Mouse (Mus musculus) activated CD4-positive, CD25-positive, alpha-beta regulatory T cell, adult 4 months (primary cell): ENCODE data around the gene Arap1. TPM values are rescaled to one million over a fixed set of nuclear protein-coding genes. Genes with fewer than 3 reads are reported as not detected.

ENCODE experiments used
- ATAC-seq: one replicate; pipeline ENCODE4 v1.8.0; 2017
- polyA plus RNA-seq, 2 experiments: library from polyadenylated mRNA; unstranded; fragments of 100-300 nt; shearing (Covaris generic); gene quantifications; one replicate each; pipeline ENCODE4 v1.2.1; 2017

The Arap1 gene
- polyA plus RNA-seq, 2 experiments from 2014 or later, result 27.1 to 51.2 TPM

DNA sequence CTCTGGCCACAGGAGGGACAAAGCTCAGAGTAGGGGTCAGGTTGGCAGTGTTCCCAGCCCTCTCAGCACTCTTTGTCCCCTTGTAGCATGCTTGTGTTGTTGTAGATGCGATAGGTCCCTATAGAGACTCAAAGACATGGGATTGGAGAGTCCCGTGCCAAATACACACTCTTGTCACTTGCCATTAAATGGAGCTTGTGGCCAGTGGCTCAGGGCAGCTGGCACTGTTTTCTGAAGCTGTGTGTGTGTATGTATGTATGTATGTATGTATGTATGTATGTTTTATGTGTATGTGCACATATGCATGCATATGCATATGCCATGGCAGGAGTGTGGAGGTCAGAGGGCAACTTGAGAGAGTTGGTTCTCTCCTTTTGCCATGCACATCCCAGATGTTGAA lies 20.1 kb upstream of the Arap1 start:
- no peak for ATAC-seq

DNA sequence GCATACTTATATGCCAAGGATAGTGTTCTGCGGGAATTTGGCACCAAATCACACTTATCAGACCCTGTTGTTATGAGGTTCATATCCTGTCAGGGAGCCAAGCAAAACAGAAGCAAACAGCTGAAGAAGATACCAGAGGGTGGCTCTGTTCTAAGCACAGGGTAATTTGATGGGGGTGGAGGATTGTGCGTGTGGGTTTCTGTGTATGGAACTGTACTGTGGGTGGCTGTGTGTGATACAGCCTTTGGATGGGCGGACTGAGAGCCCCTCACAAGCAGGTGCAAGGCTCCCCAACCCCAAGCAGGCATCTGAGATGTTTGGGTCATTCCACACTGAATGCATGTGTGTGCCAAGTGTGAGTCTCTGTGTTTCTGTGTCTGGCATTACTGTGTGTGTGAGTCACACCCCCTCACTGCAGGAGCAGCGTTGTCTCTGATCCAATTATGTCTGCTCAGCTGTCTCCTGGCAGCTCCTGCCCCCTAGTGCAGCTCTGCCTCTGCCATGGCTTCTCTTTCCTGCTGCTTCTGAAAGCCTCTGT lies 19.2 kb upstream of the Arap1 start:
- ATAC-seq, result no peak

DNA sequence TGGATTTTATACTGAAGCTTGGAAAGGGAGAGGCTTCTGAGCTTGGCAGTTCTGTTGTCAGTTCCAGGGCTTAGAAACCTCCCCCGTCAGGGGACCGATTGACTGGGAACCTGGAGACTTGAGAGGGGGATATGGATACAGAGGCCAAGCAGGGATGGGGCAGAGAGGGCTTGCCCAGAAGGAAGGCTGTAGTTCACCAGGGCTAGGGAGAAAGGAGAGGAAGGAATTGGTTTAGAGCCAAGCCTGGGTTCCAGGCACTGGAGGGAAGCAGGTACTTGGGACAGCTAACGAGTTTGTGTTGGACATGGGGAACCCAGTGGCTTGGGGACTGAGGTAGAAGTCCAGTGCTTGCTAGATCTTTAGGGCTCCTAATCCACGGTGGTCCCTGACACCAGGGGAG lies 18.3 kb upstream of the Arap1 start:
- ATAC-seq, result no peak

DNA sequence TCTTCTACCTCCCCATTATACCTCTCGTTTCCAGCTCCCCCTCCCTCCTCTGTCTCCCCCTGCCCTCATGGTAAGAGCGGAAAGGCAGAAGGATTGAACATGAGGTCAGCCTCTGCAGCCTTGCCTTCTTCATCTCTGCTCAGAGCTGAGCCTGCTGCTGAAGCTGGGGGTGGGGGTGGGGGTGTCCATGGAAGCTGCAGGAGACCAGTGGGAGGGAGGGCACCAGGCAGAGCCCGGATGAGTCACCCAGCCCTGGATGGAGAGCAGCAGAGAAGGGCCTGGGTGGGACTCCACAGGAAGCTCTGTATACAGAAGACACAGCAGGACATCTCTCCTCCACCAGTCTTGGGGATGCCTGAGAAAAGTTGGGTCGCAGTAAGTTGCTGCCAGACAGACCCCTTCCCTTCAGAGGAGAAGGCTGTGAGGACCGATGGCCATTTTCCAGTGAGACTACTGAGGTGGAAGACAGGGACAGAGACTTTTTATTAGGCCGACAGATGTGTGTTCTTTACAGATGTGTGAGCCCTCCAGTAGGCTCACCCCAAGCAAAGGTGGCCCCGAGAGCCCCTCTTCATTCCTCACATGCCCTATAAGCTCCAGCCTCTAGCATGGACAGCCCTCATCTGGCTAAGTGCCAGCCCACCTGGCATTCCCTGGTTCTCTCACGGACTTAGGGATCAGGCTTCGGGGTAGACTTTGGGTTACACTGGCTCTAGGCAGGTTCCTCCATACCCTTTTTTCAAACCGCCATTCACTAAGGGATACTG lies 17.6 kb upstream of the Arap1 start:
- ATAC-seq, result no peak

DNA sequence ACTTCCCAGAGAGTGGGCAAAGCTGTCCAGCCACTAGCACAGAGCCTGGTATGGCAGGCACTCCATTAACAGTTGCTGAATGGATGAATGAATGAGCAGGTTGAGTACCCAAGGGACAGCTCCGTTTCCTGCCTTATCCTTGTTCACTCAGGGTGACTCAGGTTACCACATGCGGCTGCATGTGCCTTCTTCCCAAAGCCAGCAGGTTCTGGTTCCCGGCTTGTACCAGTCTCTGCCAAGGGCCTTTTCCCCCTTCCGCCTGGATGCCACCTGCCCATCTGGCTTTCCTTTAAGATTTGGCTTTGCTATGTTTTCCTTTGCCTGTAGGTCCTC lies 17.1 kb upstream of the Arap1 start:
- ATAC-seq, result no peak

DNA sequence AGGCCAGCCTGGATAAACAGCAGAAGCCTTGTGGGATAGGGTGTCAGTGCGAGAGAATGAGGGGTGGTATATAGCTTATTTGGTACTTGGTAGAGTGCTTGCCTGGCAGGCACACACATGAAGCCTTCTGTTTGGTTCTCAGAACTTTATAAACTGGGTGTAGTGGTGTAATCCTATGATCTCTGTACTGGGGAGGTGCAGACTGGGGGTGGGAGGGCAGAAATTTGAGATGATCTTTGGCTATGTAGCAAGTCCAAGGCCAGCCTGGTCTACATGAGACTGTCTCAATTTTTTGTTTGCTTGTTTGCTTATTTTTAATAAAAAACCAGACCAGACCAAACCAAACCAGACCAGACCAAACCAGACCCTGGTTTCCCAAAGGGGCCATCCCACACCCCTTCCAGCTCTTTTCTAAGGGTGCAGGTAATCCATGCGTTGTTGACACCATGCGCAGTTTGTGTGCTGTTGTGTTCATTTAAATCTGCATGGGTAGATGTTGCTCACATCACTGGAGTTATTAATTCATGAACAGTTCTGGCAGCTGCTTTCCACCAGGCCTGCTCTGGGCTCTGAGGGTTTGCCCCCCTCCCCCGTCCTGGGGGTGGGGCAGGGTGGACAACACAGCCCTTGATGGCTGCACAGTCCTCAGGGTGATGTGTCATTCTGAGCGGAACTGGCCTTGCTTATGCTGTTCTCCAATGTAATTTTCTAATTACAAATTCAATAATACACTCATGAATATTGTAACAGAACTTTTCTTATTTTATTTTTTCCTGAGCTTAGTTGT lies 15.6 kb upstream of the Arap1 start:
- no peak for ATAC-seq

DNA sequence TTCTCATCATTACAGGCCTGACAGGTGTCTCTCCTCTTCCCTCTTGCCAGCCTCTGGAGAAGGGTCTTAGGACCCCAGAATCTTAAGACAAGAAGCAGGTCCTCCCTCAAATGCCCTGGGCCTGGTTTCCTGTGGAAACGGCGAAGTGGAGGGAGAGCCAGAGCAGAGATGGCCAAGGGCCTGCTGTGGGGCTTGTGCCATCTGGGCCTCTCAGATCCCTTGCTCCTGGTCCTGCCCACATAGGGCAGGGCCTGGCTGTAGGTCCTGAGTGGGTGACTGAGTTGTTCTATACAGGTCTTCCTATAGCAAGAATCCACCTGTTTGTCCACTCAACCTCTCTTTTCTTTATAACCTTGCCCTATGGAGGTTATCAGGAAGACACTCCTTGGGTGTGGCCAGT lies 12.6 kb upstream of the Arap1 start:
- no peak for ATAC-seq

DNA sequence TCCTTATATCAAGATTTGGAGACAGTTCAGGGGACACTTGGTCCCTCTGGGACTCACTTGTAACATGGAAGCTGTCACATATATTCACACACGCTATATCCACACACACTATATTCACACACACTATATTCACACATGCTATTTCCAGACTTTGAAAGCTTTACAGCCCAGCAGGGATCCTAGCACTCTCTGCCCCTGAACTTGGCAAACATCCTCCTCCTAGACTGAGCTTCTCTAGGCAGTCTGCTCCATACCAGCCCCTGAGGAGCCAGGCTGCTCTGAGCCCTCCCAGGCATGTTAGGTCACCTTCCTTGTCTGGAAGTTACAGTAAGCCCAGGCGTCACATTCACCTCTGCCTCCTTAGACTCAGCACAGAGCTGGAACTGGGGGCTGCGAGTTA lies 11.2 kb upstream of the Arap1 start:
- no peak for ATAC-seq

DNA sequence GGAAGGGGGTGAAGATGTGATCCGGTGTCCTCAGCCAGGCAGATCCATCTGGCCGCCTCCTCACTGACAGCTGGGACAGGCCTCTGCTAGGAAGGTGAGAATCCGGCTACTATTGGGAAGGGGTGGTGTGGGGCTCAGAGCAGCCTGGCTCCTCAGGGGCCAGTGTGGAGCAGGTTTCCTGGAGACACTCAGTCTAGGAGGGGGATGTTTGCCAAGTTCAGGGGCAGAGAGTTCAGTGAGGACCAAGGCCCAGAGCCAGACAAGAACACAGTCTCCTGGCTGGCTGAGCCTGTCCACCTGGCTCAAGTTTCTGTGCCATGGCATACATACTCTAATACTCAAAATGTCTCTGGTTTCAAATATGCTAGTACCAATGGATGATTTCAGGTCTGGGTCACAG lies 10.5 kb upstream of the Arap1 start:
- ATAC-seq, result no peak

DNA sequence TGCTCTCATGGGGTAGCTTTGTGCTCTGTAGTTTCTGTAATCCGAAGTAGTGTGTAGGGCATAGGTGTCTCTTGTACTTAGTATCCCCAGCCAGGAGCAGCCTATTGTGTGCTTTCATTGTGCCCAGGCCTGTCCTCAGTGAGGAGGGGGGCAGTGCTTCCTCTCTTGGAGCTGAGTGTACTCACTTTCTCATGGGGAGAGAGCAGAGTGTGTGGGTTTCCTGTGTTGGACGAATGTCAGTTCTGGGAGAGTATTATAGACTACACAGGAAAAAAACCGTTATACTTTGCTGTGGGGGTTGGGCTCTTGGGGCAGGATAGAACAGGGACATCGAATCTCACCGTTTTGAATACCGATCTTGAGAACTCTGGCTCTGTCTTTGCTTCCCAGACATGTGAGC lies 6.5 kb upstream of the Arap1 start:
- ATAC-seq, result peak; percentile 61

DNA sequence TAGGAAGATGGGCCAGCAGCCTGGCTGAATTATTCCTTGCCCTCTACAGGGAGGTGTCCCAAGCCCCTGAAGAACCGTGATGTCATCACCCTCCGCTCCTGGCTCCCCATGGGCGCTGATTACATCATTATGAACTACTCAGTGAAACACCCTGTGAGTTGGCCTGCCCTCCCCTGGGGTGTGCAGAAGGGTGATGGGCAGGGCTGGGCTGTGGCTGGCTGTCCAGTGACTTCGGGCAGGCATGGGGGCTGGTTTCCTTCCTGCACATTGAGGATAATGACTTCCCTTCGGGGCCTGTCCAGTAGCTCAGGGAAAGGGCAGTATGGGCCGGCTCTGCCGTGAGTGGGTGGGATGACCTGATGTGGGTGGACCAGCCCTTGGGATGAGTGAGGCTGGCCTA lies 4.7 kb upstream of the Arap1 start:
- ATAC-seq, result no peak

DNA sequence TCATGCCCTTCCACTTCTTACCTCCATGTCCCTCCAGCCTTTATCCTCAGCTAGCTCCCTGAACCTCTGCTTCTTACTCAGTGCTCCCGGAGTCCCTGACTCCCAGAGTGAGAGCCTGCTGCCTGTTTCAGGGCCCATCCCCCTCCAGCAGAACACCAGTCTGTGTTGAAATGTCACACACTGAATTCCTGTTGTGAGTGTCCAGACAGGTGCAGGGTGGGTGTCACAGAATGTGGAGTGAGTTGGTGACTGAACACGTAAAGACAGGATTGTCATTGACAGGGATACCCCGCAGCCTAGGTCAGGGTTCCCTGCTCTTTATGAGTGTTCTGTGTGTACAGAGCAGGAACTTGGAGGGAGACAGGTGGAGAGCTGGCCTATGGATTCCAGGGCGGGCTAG lies 3.0 kb upstream of the Arap1 start:
- no peak for ATAC-seq

DNA sequence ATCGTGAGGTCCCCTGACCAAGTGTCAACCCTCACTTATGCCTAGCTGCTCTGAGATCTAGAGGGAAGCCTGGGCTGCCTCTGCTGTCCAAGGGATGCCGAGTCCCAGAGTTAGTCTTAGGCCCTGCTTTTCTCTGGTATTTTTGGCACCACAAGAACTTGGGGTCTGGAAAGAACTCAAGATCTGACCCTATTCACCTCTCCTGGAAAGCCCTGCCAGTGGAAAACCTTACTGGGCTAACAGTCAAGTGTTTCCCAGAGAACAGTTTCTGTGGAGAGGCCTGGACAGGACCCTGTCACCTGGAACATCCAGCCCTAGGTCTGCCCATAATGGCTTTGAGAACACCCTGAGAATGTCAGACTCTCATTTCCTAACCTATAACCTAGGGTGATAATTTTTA lies 876 bp upstream of the Arap1 start:
- ATAC-seq, result no peak

DNA sequence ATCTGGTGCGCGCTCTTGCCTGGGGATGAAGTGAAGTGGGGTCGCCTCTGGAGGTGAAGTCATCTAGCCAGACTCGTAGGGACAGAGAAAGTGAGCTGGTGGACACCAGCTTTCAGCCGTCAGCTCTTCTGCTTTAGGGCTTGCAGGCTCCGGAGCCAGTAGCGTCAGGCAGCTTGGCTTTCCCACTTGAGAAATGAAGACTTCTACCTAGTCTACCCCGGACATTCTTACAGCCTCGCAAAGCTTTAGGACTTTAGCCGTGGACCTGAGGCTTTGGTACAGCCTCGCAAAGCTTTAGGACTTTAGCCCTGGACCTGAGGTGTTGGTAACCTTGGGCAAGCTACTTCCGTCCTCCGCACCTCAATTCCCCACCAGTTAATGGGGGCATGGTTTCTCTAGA lies 445 bp downstream of the Arap1 start:
- ATAC-seq, result no peak

DNA sequence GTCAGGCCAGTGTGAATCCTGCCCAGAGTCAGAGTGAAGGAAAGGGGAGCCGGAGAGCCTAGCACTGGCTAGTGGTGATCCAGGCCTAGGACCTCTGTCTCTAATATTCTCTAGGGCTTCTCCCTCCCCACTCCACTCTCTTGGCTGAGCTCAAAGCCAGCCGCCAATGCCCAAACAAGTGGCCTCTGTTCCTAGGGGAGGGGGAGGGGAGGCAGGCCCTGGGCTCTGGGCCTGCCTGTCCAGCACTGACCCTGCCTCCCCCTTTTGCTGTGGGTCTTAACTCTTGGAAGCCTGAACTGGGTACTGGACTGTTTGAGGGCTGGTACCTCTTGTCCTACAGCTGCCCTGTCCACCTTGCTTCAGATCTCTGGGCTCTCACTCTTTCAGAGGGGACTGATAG lies 2.0 kb downstream of the Arap1 start:
- ATAC-seq, result no peak

DNA sequence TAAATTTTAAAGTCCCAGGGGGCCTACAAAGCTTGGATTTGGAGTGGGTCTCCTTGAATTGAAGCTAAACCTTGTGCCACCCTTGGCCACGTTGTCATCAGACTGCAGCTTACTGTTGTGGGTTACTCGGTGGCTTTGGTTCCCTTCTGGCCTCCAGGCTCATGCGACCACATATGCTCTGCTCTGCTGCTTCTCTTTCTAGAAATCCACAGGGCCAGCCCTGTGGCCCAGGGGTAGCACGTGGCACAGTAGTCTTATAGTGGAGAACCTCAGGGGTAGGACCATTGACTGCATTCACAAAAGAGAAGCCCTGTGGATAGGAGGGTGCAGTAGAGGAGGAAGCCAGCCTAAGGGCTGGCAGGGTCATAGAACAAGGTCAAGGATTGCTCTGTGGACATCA lies 4.5 kb downstream of the Arap1 start:
- no peak for ATAC-seq

DNA sequence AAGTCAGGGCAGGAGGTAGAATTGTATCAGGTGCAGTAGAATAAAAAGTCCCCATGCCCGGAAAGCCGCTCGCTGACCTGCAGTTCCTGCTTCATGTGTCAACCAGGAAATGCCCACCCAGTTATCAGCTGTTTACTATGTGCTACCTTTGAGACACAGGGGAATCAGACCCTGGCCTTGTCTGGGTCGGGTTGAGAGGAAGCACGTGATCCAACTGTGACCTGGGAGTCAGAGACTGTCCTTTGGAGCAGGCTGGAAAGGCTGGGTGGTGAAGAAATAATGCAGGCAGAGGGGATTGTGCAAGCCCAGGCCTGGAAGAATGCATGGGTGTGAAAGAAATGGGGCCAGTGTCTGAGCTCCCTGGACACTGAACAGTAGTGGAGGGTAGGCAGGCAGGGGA lies 6.6 kb downstream of the Arap1 start:
- ATAC-seq, result no peak

DNA sequence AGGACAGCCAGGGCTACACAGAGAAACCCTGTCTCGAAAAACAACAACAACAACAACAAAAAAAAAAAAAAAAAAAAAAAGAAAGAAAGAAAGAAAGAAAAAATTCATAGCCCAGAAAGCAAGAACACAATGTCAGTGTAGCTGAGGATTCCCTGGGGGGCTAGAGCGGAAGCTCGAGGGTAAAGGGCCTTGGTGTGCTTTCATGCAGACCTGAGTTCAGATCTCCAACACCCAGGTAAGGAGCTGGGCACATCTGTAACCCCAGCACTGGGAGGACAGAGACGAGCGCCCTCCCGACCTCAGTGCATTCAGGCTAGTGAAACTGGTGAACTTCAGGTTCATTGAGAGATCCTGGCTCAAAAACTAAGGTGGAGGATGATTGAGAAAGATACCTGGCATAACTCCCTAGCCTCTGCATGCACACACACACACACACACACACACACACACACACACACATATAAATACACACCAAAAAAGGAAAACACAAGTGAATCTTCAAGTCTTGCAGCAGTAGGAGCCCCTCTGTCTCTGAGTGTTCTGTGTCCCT lies 7.8 kb downstream of the Arap1 start:
- ATAC-seq, result no peak

DNA sequence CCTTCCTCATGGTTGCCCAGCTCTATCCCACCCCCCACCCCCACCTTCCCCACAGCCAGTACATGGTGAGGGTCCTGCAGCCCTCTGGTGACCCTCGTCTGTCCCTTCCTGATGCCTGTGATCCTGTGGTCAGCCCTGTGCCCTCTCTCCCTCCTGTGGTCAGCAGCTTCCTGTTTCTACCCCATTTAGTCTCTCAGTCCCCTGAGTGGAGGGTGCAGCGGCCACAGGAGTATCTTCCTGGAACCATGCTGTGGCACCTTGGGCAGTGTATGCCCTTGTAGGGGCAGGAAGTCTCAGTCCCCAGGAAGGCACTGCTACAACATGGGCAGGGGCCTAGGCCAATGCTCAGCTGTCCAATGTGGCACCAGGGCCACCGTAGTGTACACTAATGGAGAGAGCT lies 9.0 kb downstream of the Arap1 start:
- ATAC-seq, result no peak

DNA sequence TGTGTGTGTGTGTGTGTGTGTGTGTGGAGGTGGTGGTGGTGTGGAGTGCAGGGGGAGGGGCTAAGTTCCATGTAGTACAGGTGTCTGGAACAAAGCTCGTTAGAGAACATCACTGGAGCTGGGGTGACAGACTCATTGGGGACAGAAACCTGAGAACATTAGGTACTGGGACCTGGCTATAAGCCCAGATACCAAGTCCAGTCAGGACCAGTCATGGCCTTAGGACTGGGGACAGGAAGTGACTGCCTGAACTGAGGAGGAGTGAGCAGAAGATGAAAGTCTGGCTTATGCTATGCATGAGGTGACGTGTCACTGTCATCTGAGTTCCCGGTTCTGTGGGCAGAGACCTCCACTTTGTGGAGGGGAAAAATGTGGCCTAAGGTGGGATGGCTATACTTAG lies 12.5 kb downstream of the Arap1 start:
- ATAC-seq, result no peak

DNA sequence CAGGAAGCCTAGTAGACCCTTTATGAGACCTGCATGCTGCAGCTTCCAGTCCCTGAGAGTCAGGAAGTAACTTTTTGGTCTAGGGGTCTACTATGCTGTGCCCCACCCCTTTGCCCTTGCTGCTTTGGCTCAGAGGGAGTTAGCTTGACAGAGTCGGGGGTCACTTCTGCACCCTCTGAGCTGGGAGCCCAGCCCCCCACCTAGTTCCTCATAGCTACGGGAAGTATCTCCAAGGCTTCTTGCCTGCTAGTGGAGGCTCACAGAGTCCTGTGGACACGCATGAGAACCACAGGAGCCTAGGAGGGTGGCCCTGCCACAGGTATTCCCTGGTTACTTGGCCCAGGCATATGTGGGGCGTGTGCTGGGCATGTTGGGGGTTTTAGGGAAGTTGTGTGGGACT lies 13.2 kb downstream of the Arap1 start:
- no peak for ATAC-seq

DNA sequence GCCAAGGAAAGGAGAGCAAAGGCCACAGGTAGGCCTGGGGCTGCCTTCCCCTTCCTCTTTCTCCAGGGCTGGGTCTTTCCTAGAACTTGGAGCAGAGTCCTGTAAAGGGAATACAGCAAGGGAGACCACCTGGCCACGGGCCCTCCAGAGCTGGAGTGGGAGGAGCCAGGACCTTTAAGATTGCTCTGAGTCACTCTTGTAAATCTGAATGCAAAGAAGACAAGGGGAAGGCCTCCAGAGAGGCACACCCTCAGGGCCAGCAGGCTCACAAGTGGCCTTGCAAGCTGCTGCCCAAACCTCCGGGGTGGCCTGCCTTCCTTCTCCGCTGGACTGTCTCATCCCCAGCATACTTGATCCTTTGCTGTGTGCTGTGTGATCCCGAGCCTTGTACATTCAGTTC lies 13.9 kb downstream of the Arap1 start:
- ATAC-seq, result no peak

DNA sequence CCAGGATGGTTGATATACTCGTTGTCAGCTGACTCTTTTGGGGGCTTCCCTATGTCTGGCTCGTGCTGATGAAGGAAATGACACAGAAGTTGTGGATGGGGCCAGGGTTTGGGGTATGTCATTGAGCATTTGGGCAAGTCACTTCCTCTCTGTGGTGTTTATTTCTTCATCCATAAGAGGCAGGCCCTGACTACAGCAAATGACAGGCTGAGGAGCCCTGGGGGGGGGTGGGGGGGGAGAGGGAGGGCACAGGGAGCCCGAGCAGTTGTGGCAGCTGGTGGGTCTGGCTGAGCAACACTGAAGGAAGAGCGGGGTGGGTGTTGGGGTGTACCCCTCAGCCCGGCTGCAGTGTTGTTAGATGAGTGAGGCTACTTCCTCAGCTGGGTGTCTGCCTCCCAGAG lies 14.9 kb downstream of the Arap1 start:
- no peak for ATAC-seq

DNA sequence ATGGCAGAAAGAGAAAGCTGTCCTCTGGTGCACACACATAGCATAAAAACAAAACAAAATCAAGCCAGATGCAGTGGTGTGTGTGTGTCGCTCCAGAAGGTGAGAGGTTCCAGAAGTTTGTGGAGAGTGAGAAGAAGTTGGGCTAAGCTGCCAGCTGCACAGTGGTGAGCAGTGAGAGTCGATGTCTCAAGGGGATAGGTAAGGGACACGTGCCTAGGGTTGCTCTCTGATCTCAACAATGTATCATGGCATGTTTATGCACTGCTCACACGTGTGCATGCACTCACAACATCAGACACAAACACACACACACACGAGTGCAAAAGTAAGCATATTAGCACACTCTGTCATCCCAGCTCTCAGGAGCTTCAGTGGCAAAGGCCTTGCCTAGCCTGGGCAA lies 16.0 kb downstream of the Arap1 start:
- ATAC-seq, result no peak
